Mouse (Mus musculus) adipocyte (in vitro differentiated cells): ENCODE data around the gene Clec2i.
"Not testable (repeated sequence)": the region's sequence is repeated elsewhere in the genome, so short reads cannot be mapped to it uniquely, and the experiment has no call there.

Experiments used
- DNase-seq: peaks from one replicate; pipeline ENCODE4 v3.0.0-alpha.2; 2016; ENCODE audit warnings: low spot score

Clec2i gene

GRCm38 (mm10) chr6:128887091-128887790 is at the start of gene Clec2i:
Gene Clec2i, plus strand, starts transcription at chr6:128887588.
- not testable (repeated sequence) for DNase-seq

GRCm38 (mm10) chr6:128838342-128839265 is 48.8 kb upstream of the Clec2i start:
- DNase-seq, result peak; percentile 88

GRCm38 (mm10) chr6:128839266-128839771 is 48.1 kb upstream of the Clec2i start:
- peak; percentile 62 for DNase-seq

GRCm38 (mm10) chr6:128839921-128840320 is 47.5 kb upstream of the Clec2i start:
- DNase-seq, result no peak

- DNase-seq, result not testable (repeated sequence)
Observed at GRCm38 (mm10) chr6:128840669-128841068, 46.7 kb upstream of the Clec2i start.

- DNase-seq, result no peak
Observed at GRCm38 (mm10) chr6:128841327-128842089, 45.9 kb upstream of the Clec2i start.

GRCm38 (mm10) chr6:128842356-128842944 is 44.9 kb upstream of the Clec2i start:
- no peak for DNase-seq

GRCm38 (mm10) chr6:128842945-128843478 is 44.4 kb upstream of the Clec2i start:
- peak; percentile 93 for DNase-seq

GRCm38 (mm10) chr6:128843479-128843992 is 43.9 kb upstream of the Clec2i start:
- DNase-seq, result peak; percentile 60

- no peak for DNase-seq
Observed at GRCm38 (mm10) chr6:128844131-128844530, 43.3 kb upstream of the Clec2i start.

- DNase-seq, result no peak
Observed at GRCm38 (mm10) chr6:128844586-128845080, 42.8 kb upstream of the Clec2i start.

GRCm38 (mm10) chr6:128845319-128845979 is 41.9 kb upstream of the Clec2i start:
- DNase-seq, result peak; percentile 63

GRCm38 (mm10) chr6:128845998-128846542 is 41.3 kb upstream of the Clec2i start:
- DNase-seq, result no peak

GRCm38 (mm10) chr6:128847401-128847800 is 40.0 kb upstream of the Clec2i start:
- no peak for DNase-seq

GRCm38 (mm10) chr6:128849902-128850301 is 37.5 kb upstream of the Clec2i start:
- DNase-seq, result peak; percentile 82

- no peak for DNase-seq
Observed at GRCm38 (mm10) chr6:128850671-128851070, 36.7 kb upstream of the Clec2i start.

GRCm38 (mm10) chr6:128851151-128851550 is 36.2 kb upstream of the Clec2i start:
- no peak for DNase-seq

- DNase-seq, result no peak
Observed at GRCm38 (mm10) chr6:128852766-128853165, 34.6 kb upstream of the Clec2i start.

GRCm38 (mm10) chr6:128854024-128854820 is 33.2 kb upstream of the Clec2i start:
- peak; percentile 60 for DNase-seq
